Mouse (Mus musculus) brain, embryonic 14.5 days (tissue): ENCODE data around the gene Immp2l.

ENCODE experiments used
- CTCF ChIP-seq: fragments of 200-500 bp; IDR thresholded peaks from 2 replicates; pipeline ENCODE4 v1.5.1; 2012; ENCODE audit warnings: inconsistent platforms, mild to moderate bottlenecking, moderate library complexity, borderline replicate concordance; ENCODE audit not compliant: insufficient read depth, insufficient read length; ENCODE audit errors: extremely low read depth
- POLR2A ChIP-seq: fragments of 200-500 bp; IDR thresholded peaks from 2 replicates; pipeline ENCODE4 v1.6.1; 2012; ENCODE audit warnings: mild to moderate bottlenecking, inconsistent platforms, borderline replicate concordance; ENCODE audit not compliant: poor library complexity, insufficient read depth, insufficient read length, severe bottlenecking; ENCODE audit errors: extremely low read depth

DNA sequence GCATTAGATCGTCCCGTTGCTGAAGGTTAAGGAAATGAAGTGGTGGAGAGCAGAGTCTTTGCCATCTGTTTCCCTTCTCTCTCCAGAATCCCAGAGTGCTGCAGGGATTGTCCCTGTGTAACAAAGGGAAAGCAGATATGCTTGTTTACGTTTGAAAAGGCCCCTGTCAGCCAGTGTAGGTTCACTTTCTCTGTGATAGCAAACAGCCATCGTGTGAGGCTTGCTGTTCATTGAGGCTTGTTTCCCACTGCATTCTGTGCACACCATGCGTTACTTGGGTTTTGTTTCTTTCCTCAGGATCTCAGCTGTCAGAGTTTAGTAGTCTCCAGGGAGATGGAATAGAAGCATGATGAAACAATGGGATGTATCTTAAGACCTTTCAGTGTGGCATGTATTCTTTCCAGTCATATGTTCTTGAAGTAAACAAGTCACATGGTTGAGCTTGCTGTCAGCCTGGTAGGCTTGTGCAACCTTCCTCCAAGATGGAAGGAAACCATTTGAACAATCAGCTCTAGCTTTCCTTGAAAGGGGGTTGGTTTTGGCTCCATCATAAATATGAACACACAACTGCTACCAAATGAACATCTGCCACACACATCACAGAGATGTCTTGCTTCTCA is 623.2 kb downstream of the Immp2l start:
- TF ChIP-seq CTCF (no peak), POLR2A (no peak)
